Mouse (Mus musculus) retina, postnatal 1 day (tissue): ENCODE data around the gene Psmb2.
A peak's percentile ranks its signal among the peaks of the same experiment; 100 is the strongest.

Experiments
- DNase-seq: peaks from one replicate; pipeline ENCODE4 v3.0.0-alpha.2; 2012

Psmb2 gene

DNA sequence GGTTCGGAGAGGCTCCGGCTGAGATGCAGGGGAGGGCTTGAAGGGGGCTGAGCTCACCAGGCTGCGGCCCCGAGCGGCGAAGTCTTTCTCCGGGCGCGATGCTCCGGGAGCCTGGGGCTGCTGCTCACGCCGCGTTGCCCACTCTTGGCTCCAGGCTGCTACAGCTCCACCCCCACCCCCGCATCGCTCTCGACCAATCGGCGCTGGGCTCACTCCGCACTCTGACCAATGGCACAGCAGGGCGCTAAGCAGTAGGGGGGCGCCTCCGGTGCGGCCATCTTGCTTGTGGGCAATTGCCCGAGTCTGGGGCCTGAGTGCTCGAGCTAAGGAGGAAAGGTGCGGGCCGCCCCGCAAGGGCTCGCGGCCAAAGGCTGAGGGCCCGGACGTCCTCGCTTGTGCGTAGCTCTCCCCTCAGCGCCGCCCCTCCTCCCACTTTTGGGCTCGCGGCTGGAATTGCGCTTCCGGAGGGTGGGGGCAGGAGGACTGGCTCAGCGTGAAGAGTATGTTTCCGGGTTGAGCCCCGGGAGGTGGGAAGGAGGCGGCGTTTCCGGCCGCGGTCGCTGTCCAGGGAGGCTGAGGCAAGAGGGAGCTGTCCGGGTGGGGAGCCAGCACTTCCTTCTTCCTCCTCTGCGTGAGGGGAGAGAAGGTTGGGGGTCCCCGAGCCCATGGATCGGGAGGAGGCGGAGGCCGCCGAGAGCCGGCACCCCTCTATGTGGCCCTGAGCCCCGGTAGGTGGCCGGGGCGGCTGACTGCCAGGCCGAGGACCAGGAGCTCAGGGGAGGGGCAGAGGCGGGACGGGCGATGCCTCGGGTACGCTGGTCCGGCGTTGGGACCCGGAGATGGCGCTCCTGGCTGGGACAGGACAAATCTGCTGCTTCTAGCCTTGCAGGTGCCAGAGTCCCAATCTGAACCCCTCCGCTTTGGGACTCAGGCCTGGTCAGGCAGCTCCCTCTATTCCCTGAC, 76.1 kb downstream of the Psmb2 start, which contains the start of the genes Ncdn and AU040320:
Ncdn (minus strand) TSS at position 171 of the 963 bp plus-strand sequence.
AU040320 (plus strand) TSS at position 277 of the 963 bp plus-strand sequence.
- DNase-seq = peak; percentile 98

GRCm38 (mm10) chr4:126754231-126754611, 76.8 kb downstream of the Psmb2 start:
- DNase-seq = no peak

- DNase-seq = no peak
These were observed 77.4 kb downstream of the Psmb2 start for GRCm38 (mm10) chr4:126754736-126755374.

GRCm38 (mm10) chr4:126756766-126757165, 79.3 kb downstream of the Psmb2 start:
- DNase-seq = no peak

- no peak for DNase-seq
These were observed 80.9 kb downstream of the Psmb2 start for GRCm38 (mm10) chr4:126758299-126758698.
